Mouse (Mus musculus): ENCODE measurements at regions not wholly inside any gene's neighbourhood (a gene's known extent, or its start where the extent isn't known, plus 50 kb on each side); places are given as distances from the start of the nearest gene placed in this dataset.

DNA sequence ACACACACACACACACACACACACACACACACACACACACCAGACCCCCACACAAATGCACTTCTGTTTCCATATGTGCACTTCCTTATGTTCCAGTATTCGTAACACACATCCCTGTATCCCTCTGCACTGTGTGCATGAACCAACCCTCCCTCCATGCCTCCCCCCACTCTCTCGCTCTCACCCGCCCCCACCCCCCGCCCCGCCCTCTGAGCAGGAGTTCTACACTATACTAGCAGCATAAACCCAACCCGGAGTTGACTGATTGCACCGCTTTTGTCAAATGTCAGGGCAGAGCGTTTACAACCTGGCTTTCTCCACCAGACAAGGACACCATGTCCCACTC is 81.5 kb upstream of the Zmiz1 start:
- ATAC-seq (ENCODE audit: insufficient number of reproducible peaks, insufficient read depth, low FRiP score, low read depth) = peak; percentile 60
- H3K4me2 ChIP-seq (ENCODE audit: low read length) = peak overlapping the region; percentile 64
- H3K36me3 ChIP-seq (ENCODE audit: control insufficient read depth, insufficient read depth, low read length) = no peaks in the 10 kb centered on the region
- H3K9ac ChIP-seq (ENCODE audit: low read length) = peak overlapping the region; percentile 74
- no peaks in the 10 kb centered on the region for H3K27me3 ChIP-seq (ENCODE audit: control insufficient read depth, insufficient read depth, low read length)
- no peaks in the 10 kb centered on the region for H3K9me3 ChIP-seq (ENCODE audit: control insufficient read depth, low read length)
- H3K4me1 ChIP-seq (ENCODE audit: control insufficient read depth in 2 of 2, insufficient read depth in 2 of 2, low read length in 2 of 2) = peaks cover 23 to 24% of the 10 kb centered on the region in 2 experiments
- peak overlapping the region; percentile 41 to 55 for H3K4me3 ChIP-seq (ENCODE audit: control insufficient read depth in 1 of 2, insufficient read depth in 1 of 2, low read depth in 1 of 2, low read length in 2 of 2)
- peak overlapping the region; percentile 97 to 99 for H3K27ac ChIP-seq (replicated peaks in 1 of 2; ENCODE audit: control insufficient read depth in 1 of 2, insufficient read depth in 1 of 2, low read depth in 2 of 2, low read length in 2 of 2)
- WGBS = 9% methylated on average over 8 of the region's 8 CpGs

DNA sequence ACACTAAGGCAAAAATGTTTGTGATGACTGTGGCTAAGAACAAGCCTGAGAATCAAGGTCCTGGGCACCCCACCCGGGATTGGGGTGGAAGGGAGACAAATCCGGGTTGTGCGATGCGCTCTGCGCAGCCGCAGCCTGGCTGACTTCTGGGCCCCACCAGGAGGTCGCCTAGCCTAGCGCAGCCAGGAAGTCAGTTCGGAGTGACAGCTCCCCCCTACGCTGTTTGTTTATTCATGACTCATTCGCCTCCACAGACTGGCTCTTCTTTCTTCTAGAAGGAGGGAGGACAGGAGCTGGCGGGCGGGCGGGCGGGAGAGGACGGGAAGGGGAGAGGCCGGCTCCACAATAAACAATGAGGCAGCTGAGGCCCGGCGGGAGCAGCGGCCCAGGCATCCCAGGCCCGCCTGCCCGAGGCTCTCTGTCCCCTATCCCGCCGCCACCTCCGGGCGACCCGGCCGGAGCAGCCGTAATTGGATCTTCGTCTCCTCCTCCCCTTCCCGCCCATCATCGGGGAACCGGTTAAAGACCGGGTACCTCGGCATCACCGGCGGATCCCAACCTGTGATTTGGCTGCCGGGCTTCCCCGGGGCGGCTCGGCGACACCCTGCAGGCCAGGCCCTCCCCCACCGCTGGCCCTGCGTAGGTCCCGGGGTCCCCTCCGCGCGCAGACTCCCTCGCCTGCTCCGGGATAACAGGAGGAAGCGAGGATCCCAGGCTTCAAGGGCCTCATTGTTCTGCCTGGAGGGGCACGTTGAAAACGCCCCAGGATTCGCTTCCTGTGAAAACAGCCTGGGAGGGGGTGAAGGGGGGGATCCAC is 80.9 kb upstream of the Zmiz1 start:
- ATAC-seq (ENCODE audit: insufficient number of reproducible peaks, insufficient read depth, low FRiP score, low read depth) = peak; percentile 88
- H3K9ac ChIP-seq (ENCODE audit: low read length) = peak overlapping the region; percentile 74
- peak overlapping the region; percentile 41 to 55 for H3K4me3 ChIP-seq (ENCODE audit: control insufficient read depth in 1 of 2, insufficient read depth in 1 of 2, low read depth in 1 of 2, low read length in 2 of 2)
- H3K9me3 ChIP-seq (ENCODE audit: control insufficient read depth, low read length) = no peaks in the 10 kb centered on the region
- H3K4me2 ChIP-seq (ENCODE audit: low read length) = peak overlapping the region; percentile 64
- H3K4me1 ChIP-seq (ENCODE audit: control insufficient read depth in 2 of 2, insufficient read depth in 2 of 2, low read length in 2 of 2) = peaks cover 29 to 30% of the 10 kb centered on the region in 2 experiments
- no peaks in the 10 kb centered on the region for H3K27me3 ChIP-seq (ENCODE audit: control insufficient read depth, insufficient read depth, low read length)
- H3K36me3 ChIP-seq (ENCODE audit: control insufficient read depth, insufficient read depth, low read length) = no peaks in the 10 kb centered on the region
- H3K27ac ChIP-seq (replicated peaks in 1 of 2; ENCODE audit: control insufficient read depth in 1 of 2, insufficient read depth in 1 of 2, low read depth in 2 of 2, low read length in 2 of 2) = peak overlapping the region; percentile 97 to 99
- WGBS = under 1% methylated on average over 48 of the region's 54 CpGs

DNA sequence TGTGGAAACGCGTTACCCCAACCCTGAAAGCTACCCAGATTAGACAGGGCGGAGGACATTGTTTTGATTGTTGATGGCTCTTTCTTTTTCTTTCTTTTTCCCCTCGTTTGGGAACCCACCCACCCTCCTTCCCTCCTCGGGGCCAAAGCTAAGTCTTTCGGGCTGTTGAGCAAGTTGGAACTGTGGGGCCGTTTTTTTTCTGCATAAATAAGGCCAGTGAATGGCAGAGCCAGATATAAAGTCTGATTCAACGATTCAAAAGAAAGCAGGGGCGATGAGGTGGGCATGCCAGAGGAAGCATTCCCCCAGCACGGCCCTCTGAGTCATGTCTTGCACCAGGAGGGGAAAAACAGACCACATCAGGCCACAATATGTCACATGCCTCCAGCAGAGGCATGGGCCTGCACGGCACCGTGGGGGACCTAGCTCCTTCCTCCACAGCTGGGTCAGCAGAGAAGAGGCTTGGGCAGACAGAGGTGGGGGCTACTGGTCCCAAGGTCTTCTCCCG is 80.2 kb upstream of the Zmiz1 start:
- H3K4me1 ChIP-seq (ENCODE audit: control insufficient read depth in 2 of 2, insufficient read depth in 2 of 2, low read length in 2 of 2) = peaks cover 35 to 37% of the 10 kb centered on the region in 2 experiments
- peak overlapping the region; percentile 74 for H3K9ac ChIP-seq (ENCODE audit: low read length)
- 6% methylated on average over 13 of the region's 13 CpGs for WGBS

DNA sequence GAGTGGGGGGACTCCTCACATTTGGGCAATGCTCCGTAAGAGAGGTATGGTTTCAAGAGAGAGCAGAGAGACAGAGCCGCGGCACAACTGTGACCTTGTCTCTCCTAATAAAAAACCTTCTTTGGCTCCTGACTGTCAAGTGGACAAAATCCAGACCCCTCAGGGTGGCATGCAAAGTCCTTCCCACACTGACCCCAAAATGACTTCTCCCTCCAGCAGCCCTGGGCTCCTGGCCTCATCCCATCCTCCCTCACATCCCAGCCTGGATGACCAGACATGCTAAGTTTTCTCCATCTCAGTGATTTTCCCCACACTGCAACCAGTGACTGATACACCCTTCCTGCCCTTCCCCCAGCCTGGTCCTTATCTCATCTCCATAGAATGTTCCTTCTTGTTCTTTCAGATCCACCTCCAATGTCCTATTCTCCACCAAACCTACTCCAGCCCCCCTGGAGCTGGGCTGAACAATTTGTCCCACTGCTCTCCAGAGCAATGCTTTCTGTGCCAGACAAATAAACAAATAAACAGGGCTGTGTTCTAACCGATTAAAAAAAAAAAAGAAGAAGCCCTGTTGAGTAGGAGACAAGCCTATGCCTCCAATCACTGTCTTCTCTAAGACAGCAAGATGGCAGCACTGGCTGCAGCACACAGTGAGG is 75.7 kb upstream of the Zmiz1 start:
- Histone ChIP-seq H3K27me3 (ENCODE audit: control insufficient read depth, insufficient read depth, low read length) (no peaks in the 10 kb centered on the region), H3K4me1 (ENCODE audit: control insufficient read depth in 2 of 2, insufficient read depth in 2 of 2, low read length in 2 of 2) (peaks cover 34 to 40% of the 10 kb centered on the region in 2 experiments), H3K9ac (ENCODE audit: low read length) (0 out of 2 replicates have a peak overlapping the region, but pooled peaks have one; percentile 42), H3K4me3 (ENCODE audit: control insufficient read depth in 1 of 2, insufficient read depth in 1 of 2, low read depth in 1 of 2, low read length in 2 of 2) (no peak overlapping the region), H3K9me3 (ENCODE audit: control insufficient read depth, low read length) (no peaks in the 10 kb centered on the region), H3K36me3 (ENCODE audit: control insufficient read depth, insufficient read depth, low read length) (no peaks in the 10 kb centered on the region), H3K27ac (replicated peaks in 1 of 2; ENCODE audit: control insufficient read depth in 1 of 2, insufficient read depth in 1 of 2, low read depth in 2 of 2, low read length in 2 of 2) (peak overlapping the region; percentile 76 to 82), H3K4me2 (ENCODE audit: low read length) (peak overlapping the region; percentile 27)
- 20% methylated on average over 4 of the region's 4 CpGs for whole genome bisulfite sequencing
- no peak for ATAC-seq (ENCODE audit: insufficient number of reproducible peaks, insufficient read depth, low FRiP score, low read depth)

More for the DNA sequence above, 80.2 kb upstream of the Zmiz1 start:
- H3K4me3 ChIP-seq (ENCODE audit: control insufficient read depth in 1 of 2, insufficient read depth in 1 of 2, low read depth in 1 of 2, low read length in 2 of 2) = peak overlapping the region; percentile 41 to 55
- H3K4me2 ChIP-seq (ENCODE audit: low read length) = peak overlapping the region; percentile 64
- peak overlapping the region; percentile 97 to 99 for H3K27ac ChIP-seq (replicated peaks in 1 of 2; ENCODE audit: control insufficient read depth in 1 of 2, insufficient read depth in 1 of 2, low read depth in 2 of 2, low read length in 2 of 2)
- H3K9me3 ChIP-seq (ENCODE audit: control insufficient read depth, low read length) = no peaks in the 10 kb centered on the region
- no peaks in the 10 kb centered on the region for H3K36me3 ChIP-seq (ENCODE audit: control insufficient read depth, insufficient read depth, low read length)
- peak; percentile 9; the same call in 1 of the 2 replicates for ATAC-seq (ENCODE audit: insufficient number of reproducible peaks, insufficient read depth, low FRiP score, low read depth)
- H3K27me3 ChIP-seq (ENCODE audit: control insufficient read depth, insufficient read depth, low read length) = no peaks in the 10 kb centered on the region

DNA sequence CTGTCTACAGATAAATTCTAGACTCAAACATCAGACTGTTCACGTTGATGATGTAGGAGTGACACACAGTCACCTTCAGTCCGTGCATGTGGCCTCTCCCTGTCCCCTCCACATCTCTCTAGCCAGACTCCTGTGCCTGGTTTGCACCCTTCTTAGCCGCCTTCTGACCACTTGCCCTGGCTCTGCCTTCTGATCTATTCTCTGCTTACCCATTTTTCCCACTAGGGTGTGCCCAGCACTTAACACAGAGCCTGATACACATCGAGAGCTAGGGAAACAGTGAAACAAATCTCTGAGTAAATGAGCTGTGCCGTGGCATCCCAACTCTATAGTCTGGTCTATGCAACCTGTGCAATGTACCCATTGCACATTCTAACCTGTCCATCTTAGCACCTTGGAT is 73.3 kb upstream of the Zmiz1 start:
- Histone ChIP-seq H3K4me1 (ENCODE audit: control insufficient read depth in 2 of 2, insufficient read depth in 2 of 2, low read length in 2 of 2) (peaks cover 27 to 33% of the 10 kb centered on the region in 2 experiments), H3K9me3 (ENCODE audit: control insufficient read depth, low read length) (no peaks in the 10 kb centered on the region), H3K9ac (ENCODE audit: low read length) (no peak overlapping the region), H3K4me2 (ENCODE audit: low read length) (no peak overlapping the region), H3K36me3 (ENCODE audit: control insufficient read depth, insufficient read depth, low read length) (no peaks in the 10 kb centered on the region), H3K27me3 (ENCODE audit: control insufficient read depth, insufficient read depth, low read length) (no peaks in the 10 kb centered on the region), H3K4me3 (ENCODE audit: control insufficient read depth in 1 of 2, insufficient read depth in 1 of 2, low read depth in 1 of 2, low read length in 2 of 2) (no peak overlapping the region), H3K27ac (replicated peaks in 1 of 2; ENCODE audit: control insufficient read depth in 1 of 2, insufficient read depth in 1 of 2, low read depth in 2 of 2, low read length in 2 of 2) (no peak overlapping the region)
- 52% methylated on average over 5 of the region's 5 CpGs for WGBS
- ATAC-seq (ENCODE audit: insufficient number of reproducible peaks, insufficient read depth, low FRiP score, low read depth) = no peak

DNA sequence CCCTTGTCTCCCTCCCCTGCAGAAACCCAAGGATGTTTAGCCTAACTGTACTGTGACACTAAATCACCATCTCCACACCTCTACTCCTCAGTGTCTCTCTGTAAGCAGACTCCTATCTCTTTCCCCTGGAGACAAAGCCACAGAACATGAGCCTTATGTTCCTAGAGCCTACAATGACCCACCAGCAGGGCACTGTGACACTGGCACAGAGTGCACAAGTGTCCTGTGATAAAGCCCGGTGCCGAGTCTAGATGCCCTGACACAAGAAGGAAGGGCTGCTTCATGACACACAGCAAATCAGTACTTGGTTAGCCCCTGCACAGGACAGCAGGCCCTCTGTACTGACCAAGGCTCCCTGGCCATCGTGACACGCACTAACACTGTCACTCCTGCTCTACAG is 71.2 kb upstream of the Zmiz1 start:
- no peaks in the 10 kb centered on the region for H3K9me3 ChIP-seq (ENCODE audit: control insufficient read depth, low read length)
- 79% methylated on average over 4 of the region's 4 CpGs for WGBS

DNA sequence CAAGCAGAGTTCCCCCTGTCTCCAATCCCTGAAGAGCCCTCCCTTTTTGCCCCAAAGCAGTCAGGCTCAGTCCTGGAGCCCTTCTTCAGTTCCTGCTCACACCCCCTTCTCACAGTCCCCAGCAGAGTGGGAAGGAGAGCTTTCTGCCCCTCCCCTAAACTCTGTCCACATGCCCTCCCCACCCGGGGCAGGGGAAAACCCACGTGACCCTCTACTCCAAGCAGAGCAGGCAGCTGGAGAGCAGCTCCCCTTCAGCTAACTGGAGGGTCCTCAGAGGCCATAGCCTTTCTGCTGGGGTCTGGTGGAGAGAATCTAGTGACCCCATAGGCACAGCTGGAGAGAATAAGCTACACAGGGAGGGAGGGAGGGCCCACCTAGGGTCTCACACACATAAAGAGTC is 69.7 kb upstream of the Zmiz1 start:
- no peak for ATAC-seq (ENCODE audit: insufficient number of reproducible peaks, insufficient read depth, low FRiP score, low read depth)
- 13% methylated on average over 2 of the region's 2 CpGs for WGBS
- Histone ChIP-seq H3K4me1 (ENCODE audit: control insufficient read depth in 2 of 2, insufficient read depth in 2 of 2, low read length in 2 of 2) (peaks cover 7 to 13% of the 10 kb centered on the region in 2 experiments; a peak in 3 of 4 replicates), H3K36me3 (ENCODE audit: control insufficient read depth, insufficient read depth, low read length) (no peaks in the 10 kb centered on the region), H3K4me3 (ENCODE audit: control insufficient read depth in 1 of 2, insufficient read depth in 1 of 2, low read depth in 1 of 2, low read length in 2 of 2) (no peak overlapping the region), H3K4me2 (ENCODE audit: low read length) (no peak overlapping the region), H3K9ac (ENCODE audit: low read length) (no peak overlapping the region), H3K27ac (replicated peaks in 1 of 2; ENCODE audit: control insufficient read depth in 1 of 2, insufficient read depth in 1 of 2, low read depth in 2 of 2, low read length in 2 of 2) (no peak overlapping the region), H3K27me3 (ENCODE audit: control insufficient read depth, insufficient read depth, low read length) (no peaks in the 10 kb centered on the region), H3K9me3 (ENCODE audit: control insufficient read depth, low read length) (no peaks in the 10 kb centered on the region)

More for the DNA sequence above, 71.2 kb upstream of the Zmiz1 start:
- Histone ChIP-seq H3K4me1 (ENCODE audit: control insufficient read depth in 2 of 2, insufficient read depth in 2 of 2, low read length in 2 of 2) (peaks cover 19 to 27% of the 10 kb centered on the region in 2 experiments), H3K36me3 (ENCODE audit: control insufficient read depth, insufficient read depth, low read length) (no peaks in the 10 kb centered on the region), H3K27ac (replicated peaks in 1 of 2; ENCODE audit: control insufficient read depth in 1 of 2, insufficient read depth in 1 of 2, low read depth in 2 of 2, low read length in 2 of 2) (no peak overlapping the region), H3K27me3 (ENCODE audit: control insufficient read depth, insufficient read depth, low read length) (no peaks in the 10 kb centered on the region), H3K4me2 (ENCODE audit: low read length) (no peak overlapping the region), H3K4me3 (ENCODE audit: control insufficient read depth in 1 of 2, insufficient read depth in 1 of 2, low read depth in 1 of 2, low read length in 2 of 2) (no peak overlapping the region), H3K9ac (ENCODE audit: low read length) (no peak overlapping the region)
- ATAC-seq (ENCODE audit: insufficient number of reproducible peaks, insufficient read depth, low FRiP score, low read depth) = no peak
